Mouse (Mus musculus): ENCODE results near the gene Iqcg. TPM values are rescaled to one million over a fixed set of nuclear protein-coding genes. Genes with fewer than 3 reads are reported as not detected.

The Iqcg gene
- total and polyA plus RNA-seq, 3 experiments, result 3.4 to 21.8 (median 7.3) TPM

GRCm38 (mm10) chr16:33021381-33021780 lies 34.6 kb downstream of the Iqcg start:
- in situ Hi-C loops (cut with MboI; ENCODE audit: low pct_ligation_motif_present, low pct_unique_long_range_greater_than_20kb, low sequenced_read_pairs) (loop anchor here (5.0 kb wide), 2 partner anchors 131 to 209 kb away; partner anchors contain the start of gene Smbd1), dilution Hi-C loops (cut with MboI; ENCODE audit: extremely low pct_ligation_motif_present, extremely low pct_unique_long_range_greater_than_20kb, low sequenced_read_pairs) (no loop called here)
- Histone ChIP-seq H3K9me3 (replicated peaks; ENCODE audit: low read length) (no peaks in the 10 kb centered on the region), H3K4me3 (replicated peaks in 1 of 3; ENCODE audit: low read depth in 2 of 3, low read length in 2 of 3, poor library complexity in 1 of 3) (no peak overlapping the region), H3K4me2 (ENCODE audit: insufficient read depth, low read depth, poor library complexity, severe bottlenecking) (no peak overlapping the region), H3K27ac (ENCODE audit: insufficient read depth, low read depth) (no peak overlapping the region), H3K36me3 (replicated peaks in 1 of 2; ENCODE audit: control insufficient read depth in 1 of 2, insufficient read depth in 1 of 2, low read length in 1 of 2) (peaks cover 4 to 51% of the 10 kb centered on the region in 2 experiments), H3K9ac (ENCODE audit: insufficient read depth, low read depth) (no peak overlapping the region), H3K27me3 (replicated peaks) (no peaks in the 10 kb centered on the region), H3K79me2 (replicated peaks; ENCODE audit: control insufficient read depth, extremely low read depth, insufficient read depth, poor library complexity, severe bottlenecking) (no peaks in the 10 kb centered on the region), H3K4me1 (ENCODE audit: control insufficient read depth in 1 of 2, insufficient read depth in 2 of 2) (peaks cover 18 to 26% of the 10 kb centered on the region in 2 experiments)
- no peak for DNase-seq (ENCODE audit: extremely low read depth)
- TF ChIP-seq CHD2 (IDR thresholded peaks at IDR 0.05; ENCODE audit: low read length) (no peak), ZKSCAN1 (IDR thresholded peaks at IDR 0.05; ENCODE audit: borderline replicate concordance, low read depth, low read length) (no peak), PAX5 (IDR thresholded peaks at IDR 0.05; ENCODE audit: low read length) (no peak)

- Histone ChIP-seq H3K4me3 (replicated peaks in 1 of 3; ENCODE audit: low read depth in 2 of 3, low read length in 2 of 3, poor library complexity in 1 of 3) (no peak overlapping the region), H3K9ac (ENCODE audit: insufficient read depth, low read depth) (no peak overlapping the region), H3K4me1 (ENCODE audit: control insufficient read depth in 1 of 2, insufficient read depth in 2 of 2) (peaks cover 15 to 23% of the 10 kb centered on the region in 2 experiments), H3K36me3 (replicated peaks in 1 of 2; ENCODE audit: control insufficient read depth in 1 of 2, insufficient read depth in 1 of 2, low read length in 1 of 2) (peaks cover 5 to 53% of the 10 kb centered on the region in 2 experiments), H3K79me2 (replicated peaks; ENCODE audit: control insufficient read depth, extremely low read depth, insufficient read depth, poor library complexity, severe bottlenecking) (no peaks in the 10 kb centered on the region), H3K27me3 (replicated peaks) (no peaks in the 10 kb centered on the region), H3K9me3 (replicated peaks; ENCODE audit: low read length) (no peaks in the 10 kb centered on the region), H3K27ac (ENCODE audit: insufficient read depth, low read depth) (no peak overlapping the region), H3K4me2 (ENCODE audit: insufficient read depth, low read depth, poor library complexity, severe bottlenecking) (no peak overlapping the region)
- dilution Hi-C loops (cut with MboI; ENCODE audit: extremely low pct_ligation_motif_present, extremely low pct_unique_long_range_greater_than_20kb, low sequenced_read_pairs), result no loop called here
- in situ Hi-C loops (cut with MboI; ENCODE audit: low pct_ligation_motif_present, low pct_unique_long_range_greater_than_20kb, low sequenced_read_pairs), result no loop called here
- TF ChIP-seq GABPA (IDR thresholded peaks at IDR 0.05; ENCODE audit: insufficient replicate concordance, low read depth, low read length) (no peak), E2F4 (IDR thresholded peaks at IDR 0.05; ENCODE audit: insufficient replicate concordance, low read depth, low read length) (no peak), USF1 (IDR thresholded peaks at IDR 0.05; ENCODE audit: low read depth, low read length) (no peak), MXI1 (IDR thresholded peaks at IDR 0.05; ENCODE audit: low read depth, low read length) (no peak), SMC3 (IDR thresholded peaks at IDR 0.05; ENCODE audit: low read depth, low read length) (no peak)
- DNase-seq (ENCODE audit: extremely low read depth), result no peak
These were observed 36.8 kb downstream of the Iqcg start for GRCm38 (mm10) chr16:33019117-33019770.

GRCm38 (mm10) chr16:33017677-33018349 lies 38.2 kb downstream of the Iqcg start:
- dilution Hi-C loops (cut with MboI; ENCODE audit: extremely low pct_ligation_motif_present, extremely low pct_unique_long_range_greater_than_20kb, low sequenced_read_pairs), result no loop called here
- Histone ChIP-seq H3K4me1 (ENCODE audit: control insufficient read depth in 1 of 2, insufficient read depth in 2 of 2) (peaks cover 15 to 20% of the 10 kb centered on the region in 2 experiments), H3K9ac (ENCODE audit: insufficient read depth, low read depth) (no peak overlapping the region), H3K9me3 (replicated peaks; ENCODE audit: low read length) (no peaks in the 10 kb centered on the region), H3K27me3 (replicated peaks) (no peaks in the 10 kb centered on the region), H3K4me2 (ENCODE audit: insufficient read depth, low read depth, poor library complexity, severe bottlenecking) (peak overlapping the region; percentile 31), H3K27ac (ENCODE audit: insufficient read depth, low read depth) (0 out of 2 replicates have a peak overlapping the region, but pooled peaks have one; percentile 24), H3K79me2 (replicated peaks; ENCODE audit: control insufficient read depth, extremely low read depth, insufficient read depth, poor library complexity, severe bottlenecking) (no peaks in the 10 kb centered on the region), H3K36me3 (replicated peaks in 1 of 2; ENCODE audit: control insufficient read depth in 1 of 2, insufficient read depth in 1 of 2, low read length in 1 of 2) (peaks cover 16 to 67% of the 10 kb centered on the region in 2 experiments), H3K4me3 (replicated peaks in 1 of 3; ENCODE audit: low read depth in 2 of 3, low read length in 2 of 3, poor library complexity in 1 of 3) (peak overlapping the region in 1 of 3 experiments; percentile 45)
- TF ChIP-seq MEF2A (IDR thresholded peaks at IDR 0.05; ENCODE audit: borderline replicate concordance, low read depth, low read length) (peak; percentile 63), ZNF384 (IDR thresholded peaks at IDR 0.05; ENCODE audit: low read depth, low read length) (peak; percentile 89), HCFC1 (IDR thresholded peaks at IDR 0.05; ENCODE audit: low read depth, low read length) (no peak), TCF12 (IDR thresholded peaks at IDR 0.05; ENCODE audit: low read depth, low read length) (peak; percentile 42; the same call in 1 of the 2 replicates), TBP (conservative IDR thresholded peaks at IDR 0.05; ENCODE audit: low read depth, low read length) (no peak), ETS1 (conservative IDR thresholded peaks at IDR 0.05; ENCODE audit: low read depth, low read length) (peak; percentile 65), GABPA (IDR thresholded peaks at IDR 0.05; ENCODE audit: insufficient replicate concordance, low read depth, low read length) (no peak), EP300 (IDR thresholded peaks at IDR 0.05; ENCODE audit: low read length) (0 out of 2 replicates have a peak, but pooled peaks have one; percentile 16), ZMIZ1 (IDR thresholded peaks at IDR 0.05; ENCODE audit: low read depth, low read length) (no peak), SIN3A (IDR thresholded peaks at IDR 0.05; ENCODE audit: low read length) (0 out of 2 replicates have a peak, but pooled peaks have one; percentile 23), ELF1 (IDR thresholded peaks at IDR 0.05; ENCODE audit: low read depth, low read length) (no peak)
- in situ Hi-C loops (cut with MboI; ENCODE audit: low pct_ligation_motif_present, low pct_unique_long_range_greater_than_20kb, low sequenced_read_pairs), result no loop called here
- DNase-seq (ENCODE audit: extremely low read depth), result peak; percentile 29
